8 mouse cellular contexts compared by ENCODE assay signal in genomic region chr8:77516845-77517244, GRCm38 (mm10). TPM values are rescaled to one million over a fixed set of nuclear protein-coding genes. Genes with fewer than 3 reads are reported as not detected.
A peak's percentile ranks its signal among the peaks of the same experiment; 100 is the strongest.
DNase-seq lines count a peak whose midpoint lies in the region; ATAC-seq lines count a peak whose summit lies in the region.

No protein-coding gene starts in this region.

- 7% methylated on average over 10 of the region's 10 CpGs for WGBS in forebrain, embryonic 13.5 days
- 2% methylated on average over 10 of the region's 10 CpGs for WGBS in kidney, embryonic 14.5 days
- 6% methylated on average over 10 of the region's 10 CpGs for WGBS in midbrain, embryonic 14.5 days

- H3K4me3 ChIP-seq in forebrain, embryonic 13.5 days = peak overlapping the region; percentile 66
- H3K4me3 ChIP-seq in kidney, embryonic 14.5 days (ENCODE audit: low read length) = peak overlapping the region; percentile 56
- peak overlapping the region; percentile 59 for H3K4me3 ChIP-seq in midbrain, embryonic 14.5 days (replicated peaks; ENCODE audit: low read depth, low read length)

- ATAC-seq in forebrain, embryonic 13.5 days = no peak
- peak; percentile 14; the same call in 1 of the 2 replicates for ATAC-seq in kidney, embryonic 14.5 days (ENCODE audit: low FRiP score, low TSS enrichment)
- ATAC-seq in midbrain, embryonic 14.5 days (ENCODE audit: low FRiP score, low TSS enrichment) = no peak

- no peak overlapping the region for H3K27ac ChIP-seq in forebrain, embryonic 13.5 days
- peak overlapping the region; percentile 94; the same call in 1 of the 2 replicates for H3K27ac ChIP-seq in kidney, embryonic 14.5 days (ENCODE audit: low read depth, low read length)
- no peak overlapping the region for H3K27ac ChIP-seq in midbrain, embryonic 14.5 days (replicated peaks; ENCODE audit: low read depth, low read length)

- intact Hi-C loops in gastrocnemius, postnatal 36 days (cut with DNase I) = loop anchor here (5.0 kb wide), 1 partner anchor 35 kb away; no protein-coding TSS in a partner anchor

- H3K4me2 ChIP-seq in forebrain, embryonic 13.5 days = peak overlapping the region; percentile 90
- H3K4me2 ChIP-seq in kidney, embryonic 14.5 days (replicated peaks; ENCODE audit: low read depth, low read length) = peak overlapping the region; percentile 52
- peak overlapping the region; percentile 97 for H3K4me2 ChIP-seq in midbrain, embryonic 14.5 days (ENCODE audit: low read length)

- H3K9me3 ChIP-seq in forebrain, embryonic 13.5 days (replicated peaks) = no peaks in the 10 kb centered on the region
- no peaks in the 10 kb centered on the region for H3K9me3 ChIP-seq in kidney, embryonic 14.5 days (ENCODE audit: control insufficient read depth, low read length)
- H3K9me3 ChIP-seq in midbrain, embryonic 14.5 days (ENCODE audit: control insufficient read depth, low read length) = no peaks in the 10 kb centered on the region

- no peaks in the 10 kb centered on the region for H3K36me3 ChIP-seq in forebrain, embryonic 13.5 days (ENCODE audit: poor library complexity, severe bottlenecking)
- no peaks in the 10 kb centered on the region for H3K36me3 ChIP-seq in kidney, embryonic 14.5 days (ENCODE audit: control insufficient read depth, insufficient read depth, low read length)
- no peaks in the 10 kb centered on the region for H3K36me3 ChIP-seq in midbrain, embryonic 14.5 days (ENCODE audit: control insufficient read depth, insufficient read depth, low read length)

- peak overlapping the region; percentile 73 for H3K9ac ChIP-seq in forebrain, embryonic 13.5 days
- peak overlapping the region; percentile 90; the same call in 1 of the 2 replicates for H3K9ac ChIP-seq in kidney, embryonic 14.5 days (ENCODE audit: low read depth, low read length)
- H3K9ac ChIP-seq in midbrain, embryonic 14.5 days (replicated peaks; ENCODE audit: low read length) = peak overlapping the region; percentile 63

- DNase-seq in heart, adult 11 months = peak; percentile 87
- DNase-seq in heart, adult 8-10 months (ENCODE audit: low spot score) = no peak
- DNase-seq in Muller cell, postnatal 12 days (ENCODE audit: inconsistent ontology term) = peak; percentile 6
- peak; percentile 5 for DNase-seq in midbrain, embryonic 14.5 days
- no peak for DNase-seq in gastrocnemius, postnatal 36 days
- DNase-seq in adrenal gland, postnatal 14 days = no peak

- peaks cover 45% of the 10 kb centered on the region for H3K27me3 ChIP-seq in forebrain, embryonic 13.5 days
- H3K27me3 ChIP-seq in kidney, embryonic 14.5 days (ENCODE audit: control insufficient read depth, insufficient read depth, low read length) = no peaks in the 10 kb centered on the region
- H3K27me3 ChIP-seq in midbrain, embryonic 14.5 days (ENCODE audit: control insufficient read depth, insufficient read depth, low read length) = peaks cover 11% of the 10 kb centered on the region; the same call in 1 of the 2 replicates

- peaks cover 17% of the 10 kb centered on the region for H3K4me1 ChIP-seq in forebrain, embryonic 13.5 days
- H3K4me1 ChIP-seq in kidney, embryonic 14.5 days (ENCODE audit: control insufficient read depth, insufficient read depth, low read length) = peaks cover 18% of the 10 kb centered on the region
- H3K4me1 ChIP-seq in midbrain, embryonic 14.5 days (ENCODE audit: control insufficient read depth, insufficient read depth, low read length) = peaks cover 17% of the 10 kb centered on the region

RNA-seq across cellular contexts. Expression of gene Arhgap10, which starts 0.9 kb away (rescaled TPM):
- 10 to 100 TPM; 48.4 to 53.0 (median 51.7) TPM for total RNA-seq in heart, adult 8-10 months (2022)
- 4.2 and 5.2 TPM in 2 replicates for polyA plus RNA-seq in forebrain, embryonic 13.5 days (2015; fragmentation: Nextera tagmentation; extraction: Ambion mirVana)
- 21.8 and 29.4 TPM in 2 replicates for polyA plus RNA-seq in kidney, embryonic 14.5 days (2014; fragmentation: Nextera tagmentation; extraction: Ambion mirVana)
- 2.2 and 3.0 TPM in 2 replicates for polyA plus RNA-seq in midbrain, embryonic 14.5 days (2014; fragmentation: Nextera tagmentation; extraction: Ambion mirVana)
- 10 to 100 TPM; 48.3 to 52.2 TPM for total RNA-seq in gastrocnemius, postnatal 36 days (2021)
- total RNA-seq in adrenal gland, postnatal 14 days (2021) = 20.6 and 22.9 TPM in 2 replicates

RNA-seq across cellular contexts. Expression of gene Prmt9, which starts 32.4 kb away (rescaled TPM):
- total RNA-seq in heart, adult 8-10 months (2022) = 10 to 100 TPM; 10.3 to 11.9 (median 11.1) TPM
- 21.5 and 22.0 TPM in 2 replicates for polyA plus RNA-seq in forebrain, embryonic 13.5 days (2015; fragmentation: Nextera tagmentation; extraction: Ambion mirVana)
- 16.7 and 21.4 TPM in 2 replicates for polyA plus RNA-seq in kidney, embryonic 14.5 days (2014; fragmentation: Nextera tagmentation; extraction: Ambion mirVana)
- 24.8 and 29.3 TPM in 2 replicates for polyA plus RNA-seq in midbrain, embryonic 14.5 days (2014; fragmentation: Nextera tagmentation; extraction: Ambion mirVana)
- total RNA-seq in gastrocnemius, postnatal 36 days (2021) = 1 to 10 TPM; 7.4 to 8.5 TPM
- total RNA-seq in adrenal gland, postnatal 14 days (2021) = 18.0 and 19.1 TPM in 2 replicates

Comparison
In these comparisons a context has a peak if more than half of its experiments do, and no peak if none do; other contexts are left out.
1. DNase-seq: peak in heart, adult 11 months (single experiment), Muller cell, postnatal 12 days (single experiment) and midbrain, embryonic 14.5 days (single experiment); none in heart, adult 8-10 months (single experiment), gastrocnemius, postnatal 36 days (0 of 2) and adrenal gland, postnatal 14 days (single experiment).
2. Peak in every context shown above with its lines, with median percentiles within 50 percentile points of each other: H3K4me2 ChIP-seq, H3K4me3 ChIP-seq and H3K9ac ChIP-seq.